ENCODE assay signal across 28 mouse cellular contexts in the genomic region with DNA sequence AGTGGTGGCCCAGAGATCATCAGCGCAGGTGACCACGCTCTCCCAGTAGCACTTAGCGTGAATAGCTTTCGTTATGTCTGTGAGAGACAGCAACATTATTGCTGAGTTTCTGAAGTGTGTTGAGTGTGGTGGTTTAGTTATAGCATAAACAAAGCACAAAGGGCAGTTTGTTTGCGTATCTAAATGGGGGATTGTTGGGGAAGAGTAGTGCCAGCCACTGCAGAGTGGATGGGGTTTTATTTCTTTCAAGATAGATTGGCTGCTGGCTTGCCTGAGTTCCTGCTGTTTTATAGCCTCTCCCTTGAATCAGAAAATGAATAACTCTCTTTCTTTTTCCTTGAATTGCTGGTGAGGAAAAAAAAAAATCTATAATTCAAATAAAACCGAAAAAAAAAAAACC.
DNase-seq lines count a peak whose midpoint lies in the region; ATAC-seq lines count a peak whose summit lies in the region.
"Had no signal": no experiment of that assay in that cellular context is flagged by ENCODE, and none has a peak within 500 bp of the region (broad histone marks: within the 10 kb centered on the region; RNA-seq: fewer than 3 reads in every experiment).

No protein-coding gene starts in this region.

- ATAC-seq in forebrain, embryonic 14.5 days: no peak
- ATAC-seq in forebrain, embryonic 12.5 days (ENCODE audit: low FRiP score): no peak
- no peak for ATAC-seq in neural tube, embryonic 12.5 days (ENCODE audit: low FRiP score, low read depth)
- ATAC-seq: intestine, embryonic 15.5 days had no signal

- 60% methylated on average over 6 of the region's 6 CpGs for WGBS in forebrain, embryonic 14.5 days
- WGBS in forebrain, embryonic 12.5 days: 74% methylated on average over 6 of the region's 6 CpGs
- WGBS in neural tube, embryonic 12.5 days: 36% methylated on average over 6 of the region's 6 CpGs

- no peak overlapping the region for H3K4me3 ChIP-seq in forebrain, embryonic 14.5 days (ENCODE audit: low read depth, low read length)
- H3K4me3 ChIP-seq in forebrain, embryonic 12.5 days (replicated peaks): no peak overlapping the region
- H3K4me3 ChIP-seq in neural tube, embryonic 12.5 days: no peak overlapping the region
- H3K4me3 ChIP-seq: embryonic facial prominence, embryonic 13.5 days; forebrain, embryonic 10.5 days; heart, embryonic 13.5 days; intestine, embryonic 15.5 days; liver, embryonic 15.5 days; stomach, embryonic 15.5 days had no signal

- no peaks in the 10 kb centered on the region for H3K27me3 ChIP-seq in forebrain, embryonic 14.5 days (replicated peaks; ENCODE audit: control insufficient read depth, insufficient read depth, low read length)
- H3K27me3 ChIP-seq in forebrain, embryonic 12.5 days: no peaks in the 10 kb centered on the region
- H3K27me3 ChIP-seq in neural tube, embryonic 12.5 days (replicated peaks): no peaks in the 10 kb centered on the region
- H3K27me3 ChIP-seq: CH12.LX; embryonic facial prominence, embryonic 13.5 days; heart, embryonic 13.5 days; intestine, embryonic 15.5 days; liver, embryonic 15.5 days; stomach, embryonic 15.5 days had no signal

- H3K4me1 ChIP-seq in forebrain, embryonic 14.5 days (ENCODE audit: control insufficient read depth, insufficient read depth, low read length): no peaks in the 10 kb centered on the region
- H3K4me1 ChIP-seq in forebrain, embryonic 12.5 days: no peaks in the 10 kb centered on the region
- H3K4me1 ChIP-seq in neural tube, embryonic 12.5 days: peaks cover 5% of the 10 kb centered on the region; the same call in 1 of the 2 replicates
- H3K4me1 ChIP-seq: embryonic facial prominence, embryonic 13.5 days; forebrain, embryonic 10.5 days; heart, embryonic 13.5 days; intestine, embryonic 15.5 days; liver, embryonic 15.5 days; stomach, embryonic 15.5 days had no signal

- no peaks in the 10 kb centered on the region for H3K9me3 ChIP-seq in forebrain, embryonic 14.5 days (replicated peaks; ENCODE audit: control insufficient read depth, low read length)
- no peaks in the 10 kb centered on the region for H3K9me3 ChIP-seq in forebrain, embryonic 12.5 days
- no peaks in the 10 kb centered on the region for H3K9me3 ChIP-seq in neural tube, embryonic 12.5 days
- H3K9me3 ChIP-seq: embryonic facial prominence, embryonic 13.5 days; forebrain, embryonic 10.5 days; heart, embryonic 13.5 days; intestine, embryonic 15.5 days; liver, embryonic 15.5 days; stomach, embryonic 15.5 days had no signal

- H3K27ac ChIP-seq in forebrain, embryonic 14.5 days (ENCODE audit: low read depth, low read length): no peak overlapping the region
- H3K27ac ChIP-seq in forebrain, embryonic 12.5 days: no peak overlapping the region
- H3K27ac ChIP-seq in neural tube, embryonic 12.5 days: no peak overlapping the region
- H3K27ac ChIP-seq: embryonic facial prominence, embryonic 13.5 days; forebrain, embryonic 10.5 days; heart, embryonic 13.5 days; intestine, embryonic 15.5 days; kidney, postnatal 0 days; liver, embryonic 15.5 days; stomach, embryonic 15.5 days had no signal

- no peak overlapping the region for H3K9ac ChIP-seq in forebrain, embryonic 14.5 days (ENCODE audit: low read length)
- H3K9ac ChIP-seq in forebrain, embryonic 12.5 days: no peak overlapping the region
- H3K9ac ChIP-seq in neural tube, embryonic 12.5 days: no peak overlapping the region
- H3K9ac ChIP-seq: embryonic facial prominence, embryonic 13.5 days; heart, embryonic 13.5 days; intestine, embryonic 15.5 days; liver, embryonic 15.5 days; lung, embryonic 14.5 days; stomach, embryonic 15.5 days had no signal

- H3K36me3 ChIP-seq in forebrain, embryonic 14.5 days (ENCODE audit: control insufficient read depth, insufficient read depth, low read length): no peaks in the 10 kb centered on the region
- H3K36me3 ChIP-seq in forebrain, embryonic 12.5 days (replicated peaks): no peaks in the 10 kb centered on the region
- no peaks in the 10 kb centered on the region for H3K36me3 ChIP-seq in neural tube, embryonic 12.5 days
- H3K36me3 ChIP-seq: embryonic facial prominence, embryonic 13.5 days; forebrain, embryonic 10.5 days; heart, embryonic 13.5 days; intestine, embryonic 15.5 days; liver, embryonic 15.5 days; stomach, embryonic 15.5 days had no signal

- no peak overlapping the region for H3K4me2 ChIP-seq in forebrain, embryonic 14.5 days (ENCODE audit: low read length)
- no peak overlapping the region for H3K4me2 ChIP-seq in forebrain, embryonic 12.5 days
- H3K4me2 ChIP-seq in neural tube, embryonic 12.5 days (replicated peaks): 0 out of 2 replicates have a peak overlapping the region, but pooled peaks have one; percentile 14
- H3K4me2 ChIP-seq: embryonic facial prominence, embryonic 13.5 days; heart, embryonic 13.5 days; intestine, embryonic 15.5 days; liver, embryonic 15.5 days; lung, embryonic 14.5 days; stomach, embryonic 15.5 days had no signal

- peak; percentile 15 for DNase-seq in forebrain, embryonic 14.5 days (ENCODE audit: low spot score)
- peak; percentile 15 for DNase-seq in layer of hippocampus, adult 11-12 months (ENCODE audit: low spot score)
- DNase-seq in layer of hippocampus, postnatal 36 days: no peak
- no peak for DNase-seq in neural tube, embryonic 10.5 days (ENCODE audit: extremely low spot score, low spot score)
- peak; percentile 42 for DNase-seq in telencephalon, adult 2 months (ENCODE audit: low read depth, low spot score)
- no peak for DNase-seq in frontal cortex, postnatal 10 days (ENCODE audit: low spot score in 2 of 2)
- DNase-seq: adrenal gland, adult 8-10 months; cerebellum, adult 11-12 months; cerebellum, adult 9-11 months; heart, postnatal 10 days; kidney, adult 8-10 months; kidney, postnatal 4 days; left cerebral cortex, postnatal 4 days; lung, embryonic 14.5 days; lung, postnatal 14 days; midbrain, embryonic 14.5 days; right cerebral cortex, postnatal 25 days; thymus, postnatal 25 days had no signal

Comparison
In these comparisons a context has a peak if more than half of its experiments do, and no peak if none do; other contexts are left out.
1. DNase-seq: peak in forebrain, embryonic 14.5 days (single experiment), layer of hippocampus, adult 11-12 months (single experiment) and telencephalon, adult 2 months (single experiment); none in layer of hippocampus, postnatal 36 days (0 of 2), neural tube, embryonic 10.5 days (single experiment) and frontal cortex, postnatal 10 days (0 of 2).